ENCODE assay signal across 28 mouse cellular contexts in genomic region chr4:80756114-80756513, GRCm38 (mm10).
"Had no signal": no experiment of that assay in that cellular context is flagged by ENCODE, and none has a peak within 500 bp of the region (broad histone marks: within the 10 kb centered on the region; RNA-seq: fewer than 3 reads in every experiment).

No protein-coding gene starts in this region.

- H3K4me1 ChIP-seq: embryonic facial prominence, embryonic 10.5 days; embryonic facial prominence, embryonic 12.5 days; embryonic facial prominence, embryonic 13.5 days; embryonic facial prominence, embryonic 15.5 days; forebrain, embryonic 10.5 days; forebrain, embryonic 12.5 days; forebrain, embryonic 13.5 days; forebrain, embryonic 15.5 days; heart, embryonic 10.5 days had no signal

- ATAC-seq: forebrain, embryonic 13.5 days; forebrain, embryonic 14.5 days; forebrain, embryonic 15.5 days; forebrain, embryonic 16.5 days; forebrain, postnatal 0 days had no signal

- H3K27me3 ChIP-seq: embryonic facial prominence, embryonic 12.5 days; embryonic facial prominence, embryonic 13.5 days; embryonic facial prominence, embryonic 15.5 days; forebrain, embryonic 12.5 days; forebrain, embryonic 13.5 days; forebrain, embryonic 15.5 days had no signal

- H3K4me3 ChIP-seq: embryonic facial prominence, embryonic 10.5 days; embryonic facial prominence, embryonic 12.5 days; embryonic facial prominence, embryonic 13.5 days; embryonic facial prominence, embryonic 15.5 days; erythroblast, embryonic 14.5 days; forebrain, embryonic 10.5 days; forebrain, embryonic 12.5 days; forebrain, embryonic 13.5 days; forebrain, embryonic 15.5 days; gastrocnemius, adult 2 months; heart, embryonic 10.5 days had no signal

- H3K36me3 ChIP-seq: embryonic facial prominence, embryonic 10.5 days; embryonic facial prominence, embryonic 12.5 days; embryonic facial prominence, embryonic 13.5 days; embryonic facial prominence, embryonic 15.5 days; forebrain, embryonic 10.5 days; forebrain, embryonic 12.5 days; forebrain, embryonic 15.5 days; heart, embryonic 10.5 days had no signal

- DNase-seq: cerebellum, adult 8-10 months; cerebellum, adult 9-10 months; cerebellum, adult 9-11 months; cerebellum, postnatal 10 days; cerebellum, postnatal 14 days; cerebellum, postnatal 25 days; cerebellum, postnatal 36 days; embryo, embryonic 11 days; forebrain, postnatal 0 days; gastrocnemius, adult 2 months; gastrocnemius, postnatal 10 days; gastrocnemius, postnatal 14 days; gastrocnemius, postnatal 25 days; gastrocnemius, postnatal 36 days; heart, adult 11 months; heart, adult 18-20 months had no signal

- H3K27ac ChIP-seq: embryonic facial prominence, embryonic 10.5 days; embryonic facial prominence, embryonic 12.5 days; embryonic facial prominence, embryonic 13.5 days; embryonic facial prominence, embryonic 15.5 days; forebrain, embryonic 10.5 days; forebrain, embryonic 12.5 days; forebrain, embryonic 13.5 days; forebrain, embryonic 15.5 days; gastrocnemius, adult 2 months; heart, embryonic 10.5 days had no signal

- H3K9ac ChIP-seq: embryonic facial prominence, embryonic 12.5 days; embryonic facial prominence, embryonic 13.5 days; embryonic facial prominence, embryonic 15.5 days; forebrain, embryonic 12.5 days; forebrain, embryonic 13.5 days; forebrain, embryonic 15.5 days; forebrain, postnatal 0 days had no signal
